Mouse (Mus musculus): ENCODE data around the gene B9d1. TPM values are rescaled to one million over a fixed set of nuclear protein-coding genes. Genes with fewer than 3 reads are reported as not detected.

The B9d1 gene
- polyA plus RNA-seq, 1 experiment from 2014 or later: 43.4 TPM

GRCm38 (mm10) chr11:61553015-61553754 is 48.2 kb downstream of the B9d1 start:
- 71% methylated on average over 3 of the region's 3 CpGs for WGBS
- Histone ChIP-seq H3K27ac (no peak overlapping the region), H3K4me1 (peaks cover 11% of the 10 kb centered on the region; the same call in 1 of the 2 replicates), H3K4me3 (no peak overlapping the region), H3K9me3 (replicated peaks) (no peaks in the 10 kb centered on the region), H3K27me3 (no peaks in the 10 kb centered on the region), H3K36me3 (ENCODE audit: poor library complexity, severe bottlenecking) (no peaks in the 10 kb centered on the region), H3K9ac (no peak overlapping the region), H3K4me2 (no peak overlapping the region)
- no peak for ATAC-seq

GRCm38 (mm10) chr11:61559572-61559971 is 54.6 kb downstream of the B9d1 start:
- H3K9me3 ChIP-seq (replicated peaks): no peaks in the 10 kb centered on the region
- H3K4me1 ChIP-seq: 0 out of 2 replicates have a peak, but pooled peaks cover 3% of the 10 kb centered on the region
- no peak overlapping the region for H3K4me2 ChIP-seq
- H3K27ac ChIP-seq: no peak overlapping the region
- WGBS: 92% methylated on average over 5 of the region's 5 CpGs
- no peak for ATAC-seq
- H3K9ac ChIP-seq: no peak overlapping the region
- no peaks in the 10 kb centered on the region for H3K27me3 ChIP-seq
- no peaks in the 10 kb centered on the region for H3K36me3 ChIP-seq (ENCODE audit: poor library complexity, severe bottlenecking)
- H3K4me3 ChIP-seq: no peak overlapping the region

GRCm38 (mm10) chr11:61562421-61562820 is 57.5 kb downstream of the B9d1 start:
- no peaks in the 10 kb centered on the region for H3K36me3 ChIP-seq (ENCODE audit: poor library complexity, severe bottlenecking)
- H3K4me1 ChIP-seq: 0 out of 2 replicates have a peak, but pooled peaks cover 3% of the 10 kb centered on the region
- ATAC-seq: no peak
- no peak overlapping the region for H3K4me2 ChIP-seq
- no peak overlapping the region for H3K27ac ChIP-seq
- no peak overlapping the region for H3K4me3 ChIP-seq
- no peak overlapping the region for H3K9ac ChIP-seq
- H3K9me3 ChIP-seq (replicated peaks): no peaks in the 10 kb centered on the region
- 84% methylated on average over 5 of the region's 5 CpGs for whole genome bisulfite sequencing
- no peaks in the 10 kb centered on the region for H3K27me3 ChIP-seq

Other genes starting within 250 kb of the B9d1 start
- gene Aldh3a2, start 237.7 kb upstream of the B9d1 start, polyA plus RNA-seq (2015; fragmentation: Nextera tagmentation; extraction: Ambion mirVana): 20.4 and 21.0 TPM in 2 replicates
- gene Slc47a2, start 162.3 kb upstream of the B9d1 start, polyA plus RNA-seq (2015; fragmentation: Nextera tagmentation; extraction: Ambion mirVana): not detected in 2 replicates
- 0.06 TPM in 1 of 2 replicates, not detected in the other for gene Slc47a1, start 126.8 kb upstream of the B9d1 start, polyA plus RNA-seq (2015; fragmentation: Nextera tagmentation; extraction: Ambion mirVana)
- gene Rnf112, start 51.0 kb upstream of the B9d1 start, polyA plus RNA-seq (2015; fragmentation: Nextera tagmentation; extraction: Ambion mirVana): 10.1 and 12.2 TPM in 2 replicates
- gene Mfap4, start 19.7 kb upstream of the B9d1 start, polyA plus RNA-seq (2015; fragmentation: Nextera tagmentation; extraction: Ambion mirVana): 56.9 and 57.1 TPM in 2 replicates
- gene Mapk7, start 10.7 kb upstream of the B9d1 start, polyA plus RNA-seq (2015; fragmentation: Nextera tagmentation; extraction: Ambion mirVana): 91.2 and 96.8 TPM in 2 replicates
- gene Epn2, start 74.5 kb downstream of the B9d1 start, polyA plus RNA-seq (2015; fragmentation: Nextera tagmentation; extraction: Ambion mirVana): 41.8 and 45.3 TPM in 2 replicates
- gene Grap, start 148.1 kb downstream of the B9d1 start, polyA plus RNA-seq (2015; fragmentation: Nextera tagmentation; extraction: Ambion mirVana): 6.9 and 8.2 TPM in 2 replicates
- gene Fam83g, start 178.9 kb downstream of the B9d1 start, polyA plus RNA-seq (2015; fragmentation: Nextera tagmentation; extraction: Ambion mirVana): 0.32 and 0.33 TPM in 2 replicates
- not detected in 2 replicates for gene Slc5a10, start 215.7 kb downstream of the B9d1 start, polyA plus RNA-seq (2015; fragmentation: Nextera tagmentation; extraction: Ambion mirVana)